Mouse (Mus musculus) lung, adult 2 months (tissue): Measurements from ENCODE around the gene Dnah17.

ENCODE experiments used
- CTCF ChIP-seq: fragments of 200-500 bp; IDR thresholded peaks from 2 replicates; pipeline ENCODE4 v1.5.1; 2011; ENCODE audit warnings: mild to moderate bottlenecking, low read length, control low read depth; ENCODE audit not compliant: insufficient read depth
- POLR2A ChIP-seq: fragments of 200-500 bp; IDR thresholded peaks from 2 replicates; pipeline ENCODE4 v1.6.1; 2011; ENCODE audit warnings: low read depth, mild to moderate bottlenecking, control low read depth, low read length, borderline replicate concordance; ENCODE audit errors: extremely low read depth

DNA sequence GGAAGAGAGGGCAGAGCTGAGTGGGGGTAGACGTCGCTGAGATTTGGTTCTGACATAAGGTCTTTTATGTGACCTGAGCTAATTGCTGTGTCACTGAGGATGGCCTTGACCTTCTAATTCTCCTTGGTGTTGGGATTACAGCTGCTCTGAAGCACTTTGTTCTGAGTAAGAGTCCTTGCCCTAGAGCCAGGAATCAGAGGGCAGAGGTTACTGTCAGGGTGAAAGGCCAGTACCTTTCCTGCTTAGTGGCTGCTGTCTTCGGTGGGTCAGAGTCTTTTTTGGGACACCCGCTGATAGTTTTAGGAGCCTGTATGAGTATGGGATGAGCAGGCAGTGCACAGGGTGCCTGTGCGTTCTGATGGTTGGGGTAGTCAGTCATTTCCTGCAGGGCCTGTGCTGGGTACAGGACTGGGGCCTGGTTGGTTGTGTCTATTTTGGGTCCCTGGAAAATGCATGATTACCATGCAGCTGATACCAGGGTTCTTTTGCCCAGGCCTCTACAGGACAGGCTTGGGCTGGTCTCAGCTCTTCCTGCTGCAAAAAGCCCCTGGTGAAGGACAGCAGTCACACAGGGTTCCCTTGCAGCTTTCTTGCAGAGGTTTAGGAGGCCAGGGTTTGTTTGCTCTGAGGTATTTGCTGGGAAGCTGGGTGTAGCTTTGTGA, 122.2 kb downstream of the Dnah17 start:
- TF ChIP-seq POLR2A (no peak), CTCF (no peak)
